Mouse (Mus musculus) myocyte (in vitro differentiated cells): ENCODE measurements at regions not wholly inside any gene's neighbourhood (a gene's known extent, or its start where the extent isn't known, plus 50 kb on each side); places are given as distances from the start of the nearest gene placed in this dataset.

ENCODE experiments used
- H3K27me3 ChIP-seq: one replicate; pipeline ENCODE4 v1.6.1; 2011; ENCODE audit not compliant: control insufficient read depth, insufficient read depth, insufficient read length
- H3K36me3 ChIP-seq: one replicate; pipeline ENCODE4 v1.6.1; 2011; ENCODE audit not compliant: control insufficient read depth, insufficient read depth
- H3K4me2 ChIP-seq: one replicate; pipeline ENCODE4 v1.6.1; 2011; ENCODE audit warnings: low read depth, control low read depth
- H3K4me3 ChIP-seq: one replicate; pipeline ENCODE4 v1.5.1; 2011; ENCODE audit warnings: mild to moderate bottlenecking, control low read depth, moderate library complexity
- H3K79me2 ChIP-seq: one replicate; pipeline ENCODE4 v1.6.1; 2011; ENCODE audit not compliant: control insufficient read depth, insufficient read depth
- H3ac ChIP-seq: one replicate; pipeline ENCODE4 v1.6.1; 2011; ENCODE audit not compliant: control insufficient read depth, insufficient read length
- CEBPB ChIP-seq: IDR thresholded peaks from 2 replicates; pipeline ENCODE4 v1.6.1; 2011; ENCODE audit warnings: mild to moderate bottlenecking, moderate library complexity; ENCODE audit not compliant: poor library complexity, insufficient read depth, severe bottlenecking
- E2F4 ChIP-seq: IDR thresholded peaks from one replicate; pipeline ENCODE4 v1.6.1; 2011; ENCODE audit warnings: mild to moderate bottlenecking, control low read depth, moderate library complexity; ENCODE audit not compliant: insufficient read depth
- MAX ChIP-seq: IDR thresholded peaks from one replicate; pipeline ENCODE4 v1.6.1; 2011; ENCODE audit warnings: low read depth, mild to moderate bottlenecking, control low read depth
- MYOD1 ChIP-seq, 3 experiments: IDR thresholded peaks; one replicate each; pipeline ENCODE4 v1.6.1; 2011; ENCODE audit warnings: control low read depth in 2 of 3, low read depth in 2 of 3, mild to moderate bottlenecking in 2 of 3, moderate library complexity in 1 of 3; ENCODE audit not compliant: insufficient read length in 2 of 3, control insufficient read depth in 1 of 3
- MYOG ChIP-seq, 3 experiments: IDR thresholded peaks; one replicate each; pipeline ENCODE4 v1.6.1; 2011; ENCODE audit warnings: control low read depth in 2 of 3, low read depth in 2 of 3, mild to moderate bottlenecking in 2 of 3; ENCODE audit not compliant: insufficient read length in 2 of 3, control insufficient read depth in 1 of 3, insufficient read depth in 1 of 3
- POLR2A ChIP-seq: IDR thresholded peaks from one replicate; pipeline ENCODE4 v1.6.1; 2011; ENCODE audit warnings: low read depth, mild to moderate bottlenecking, control low read depth, moderate library complexity; ENCODE audit not compliant: insufficient read length
- POLR2AphosphoS2 ChIP-seq: IDR thresholded peaks from one replicate; pipeline ENCODE4 v1.6.1; 2011; ENCODE audit warnings: low read depth, control low read depth; ENCODE audit not compliant: insufficient read length
- REST ChIP-seq: IDR thresholded peaks from one replicate; pipeline ENCODE4 v1.6.1; 2011; ENCODE audit warnings: mild to moderate bottlenecking, control low read depth, moderate library complexity; ENCODE audit not compliant: insufficient read depth, insufficient read length
- SRF ChIP-seq: IDR thresholded peaks from one replicate; pipeline ENCODE4 v1.6.1; 2011; ENCODE audit warnings: low read depth; ENCODE audit not compliant: control insufficient read depth, insufficient read length
- TCF12 ChIP-seq: IDR thresholded peaks from one replicate; pipeline ENCODE4 v1.6.1; 2011; ENCODE audit warnings: mild to moderate bottlenecking, control low read depth; ENCODE audit not compliant: poor library complexity, insufficient read depth, severe bottlenecking
- TCF3 ChIP-seq: IDR thresholded peaks from one replicate; pipeline ENCODE4 v1.6.1; 2011; ENCODE audit warnings: low read depth, control low read depth; ENCODE audit not compliant: insufficient read length
- USF1 ChIP-seq: IDR thresholded peaks from one replicate; pipeline ENCODE4 v1.6.1; 2011; ENCODE audit warnings: low read depth, mild to moderate bottlenecking, control low read depth, moderate library complexity

DNA sequence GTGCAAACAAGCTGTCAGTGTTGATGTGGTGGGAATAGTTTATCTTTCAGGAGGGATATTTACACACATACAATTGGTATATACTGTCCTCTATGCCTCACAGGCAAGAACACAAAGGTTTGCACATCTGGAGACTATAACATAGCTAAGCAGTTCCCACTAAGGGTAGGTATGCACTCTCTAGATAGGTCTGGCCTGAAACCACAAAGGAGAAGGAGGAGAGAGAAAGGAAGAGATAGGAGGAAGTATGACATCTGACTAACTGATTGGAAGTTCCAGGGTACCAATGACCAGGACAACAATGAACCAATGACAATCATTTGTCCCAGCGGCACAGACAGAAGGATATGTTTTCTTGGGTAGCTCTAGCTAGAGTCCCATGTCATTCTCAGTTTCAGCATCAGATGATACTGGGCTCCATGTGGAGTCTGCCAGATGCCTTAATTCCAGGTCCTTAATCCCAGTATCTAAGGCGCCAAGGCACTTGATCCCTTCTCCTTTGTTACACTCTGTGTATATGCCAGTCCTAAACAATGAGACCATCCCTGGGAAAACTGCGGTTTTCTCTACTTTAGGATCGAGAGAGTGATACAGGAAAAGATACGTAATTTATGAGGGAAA lies 168.5 kb downstream of the Cd83 start:
- no peaks in the 10 kb centered on the region for H3K79me2 ChIP-seq
- no peaks in the 10 kb centered on the region for H3K36me3 ChIP-seq
- no peak overlapping the region for H3K4me3 ChIP-seq
- no peaks in the 10 kb centered on the region for H3K27me3 ChIP-seq
- no peak for TF ChIP-seq TCF12
- no peak for TF ChIP-seq MYOD1 (IDR thresholded peaks at IDR 0.05; ENCODE audit: control insufficient read depth in 1 of 3, insufficient read length in 2 of 3, low read depth in 2 of 3)
- no peak for TF ChIP-seq POLR2A
- no peak for TF ChIP-seq CEBPB
- no peak for TF ChIP-seq REST
- no peak for TF ChIP-seq MYOG (IDR thresholded peaks at IDR 0.05; ENCODE audit: control insufficient read depth in 1 of 3, insufficient read depth in 1 of 3, insufficient read length in 2 of 3, low read depth in 2 of 3)
- H3ac ChIP-seq = no peak overlapping the region
- H3K4me2 ChIP-seq = no peak overlapping the region

DNA sequence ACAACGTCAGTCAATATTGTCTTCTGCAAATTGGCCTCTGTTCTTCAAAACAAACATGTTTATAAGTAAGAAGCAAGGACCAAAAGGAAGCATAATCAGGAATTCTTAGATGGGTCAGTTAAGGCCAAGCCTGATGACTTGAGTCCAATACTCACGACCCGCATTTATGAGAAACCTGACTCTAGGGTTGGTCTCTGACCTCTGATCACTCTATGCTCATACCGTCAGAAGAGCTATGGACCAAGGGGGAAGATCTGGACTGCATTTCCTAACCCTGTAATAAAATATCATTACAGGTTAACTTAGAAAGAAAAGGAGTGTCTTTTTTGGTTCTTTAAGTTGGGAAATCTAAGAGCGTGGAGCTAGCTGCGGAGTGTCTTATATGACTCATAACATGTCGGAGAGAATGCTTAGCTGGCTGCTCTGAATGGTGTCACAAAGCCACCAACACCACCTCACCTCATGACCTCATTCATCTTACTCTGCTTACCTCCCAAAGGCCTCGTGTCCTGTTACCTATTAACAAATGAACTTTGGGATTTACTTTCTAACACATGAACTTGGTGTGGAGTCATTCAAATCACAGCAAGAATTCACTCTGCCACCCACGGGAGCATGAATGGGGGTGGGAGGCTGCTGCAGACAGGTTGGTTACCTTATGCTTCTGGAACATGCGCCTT lies 170.3 kb downstream of the Cd83 start:
- no peak overlapping the region for H3K4me3 ChIP-seq
- no peak overlapping the region for H3K4me2 ChIP-seq
- no peaks in the 10 kb centered on the region for H3K79me2 ChIP-seq
- no peak overlapping the region for H3ac ChIP-seq
- no peak for TF ChIP-seq MYOD1 (IDR thresholded peaks at IDR 0.05; ENCODE audit: control insufficient read depth in 1 of 3, insufficient read length in 2 of 3, low read depth in 2 of 3)
- no peak for TF ChIP-seq POLR2A
- no peak for TF ChIP-seq MAX
- no peak for TF ChIP-seq E2F4
- no peak for TF ChIP-seq TCF3
- TF ChIP-seq CEBPB = no peak
- no peak for TF ChIP-seq POLR2AphosphoS2
- TF ChIP-seq USF1 = no peak
- no peak for TF ChIP-seq SRF
- TF ChIP-seq REST = no peak
- TF ChIP-seq TCF12 = no peak
- no peaks in the 10 kb centered on the region for H3K36me3 ChIP-seq
- H3K27me3 ChIP-seq = no peaks in the 10 kb centered on the region

DNA sequence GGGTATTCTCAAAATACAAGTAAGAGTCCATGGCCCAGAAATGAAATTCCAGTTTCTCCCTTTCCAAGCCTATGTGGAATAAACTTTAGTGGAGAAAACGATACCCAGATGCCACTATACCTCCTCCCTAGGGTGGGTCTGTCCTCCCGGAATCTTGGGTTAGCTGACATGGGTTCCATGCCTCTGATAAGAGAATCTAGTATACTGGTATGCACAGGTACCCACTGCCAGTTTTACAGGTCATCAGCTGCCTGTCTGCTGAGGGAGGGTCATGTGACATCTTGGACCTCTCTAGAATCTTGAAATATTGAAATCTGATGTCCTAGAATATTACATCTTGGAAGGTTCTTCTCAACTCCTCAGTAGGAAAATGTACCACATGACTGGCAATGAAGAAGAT lies 172.5 kb downstream of the Cd83 start:
- Histone ChIP-seq H3K4me3 (no peak overlapping the region), H3K4me2 (no peak overlapping the region), H3ac (no peak overlapping the region), H3K79me2 (no peaks in the 10 kb centered on the region), H3K36me3 (no peaks in the 10 kb centered on the region), H3K27me3 (no peaks in the 10 kb centered on the region)
- TF ChIP-seq USF1 = no peak
- no peak for TF ChIP-seq MYOG (IDR thresholded peaks at IDR 0.05; ENCODE audit: control insufficient read depth in 1 of 3, insufficient read depth in 1 of 3, insufficient read length in 2 of 3, low read depth in 2 of 3)
- TF ChIP-seq POLR2A = no peak
- no peak for TF ChIP-seq TCF3
- TF ChIP-seq MYOD1 (IDR thresholded peaks at IDR 0.05; ENCODE audit: control insufficient read depth in 1 of 3, insufficient read length in 2 of 3, low read depth in 2 of 3) = no peak
- no peak for TF ChIP-seq REST
- no peak for TF ChIP-seq CEBPB
- TF ChIP-seq E2F4 = no peak
- TF ChIP-seq SRF = no peak
- TF ChIP-seq POLR2AphosphoS2 = no peak
- TF ChIP-seq TCF12 = no peak
- no peak for TF ChIP-seq MAX

DNA sequence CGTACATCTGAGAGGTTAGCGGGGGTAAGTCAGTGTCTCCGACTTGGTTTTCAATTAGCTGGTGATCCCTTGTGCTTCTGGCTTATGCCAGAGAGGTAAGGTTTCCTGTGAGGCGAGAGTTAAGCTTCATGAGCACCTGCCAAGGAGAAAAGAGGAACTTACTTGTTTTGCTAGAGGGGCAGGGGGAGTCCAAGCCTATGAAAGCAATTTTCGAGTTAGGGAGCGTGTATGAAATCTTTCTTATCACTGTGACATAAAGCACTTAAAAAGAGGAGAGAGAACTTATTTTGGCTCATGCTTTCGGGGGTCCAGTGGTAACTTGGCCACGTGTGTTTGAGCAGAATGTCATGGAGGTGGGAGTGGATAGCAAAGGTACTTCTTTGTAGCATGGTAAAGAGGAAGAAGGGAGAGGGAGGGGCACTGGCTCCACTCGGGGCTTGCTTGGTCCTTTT lies 174.6 kb downstream of the Cd83 start:
- no peak for TF ChIP-seq MAX
- TF ChIP-seq USF1 = no peak
- Histone ChIP-seq H3K27me3 (no peaks in the 10 kb centered on the region), H3K4me2 (no peak overlapping the region), H3K79me2 (no peaks in the 10 kb centered on the region), H3K36me3 (no peaks in the 10 kb centered on the region), H3K4me3 (no peak overlapping the region), H3ac (no peak overlapping the region)

- no peak for TF ChIP-seq TCF3
- no peak for TF ChIP-seq USF1
- no peak for TF ChIP-seq MYOG (IDR thresholded peaks at IDR 0.05; ENCODE audit: control insufficient read depth in 1 of 3, insufficient read depth in 1 of 3, insufficient read length in 2 of 3, low read depth in 2 of 3)
- TF ChIP-seq POLR2AphosphoS2 = no peak
- no peak for TF ChIP-seq POLR2A
- TF ChIP-seq REST = no peak
- TF ChIP-seq E2F4 = no peak
- no peak for TF ChIP-seq MAX
- no peak for TF ChIP-seq MYOD1 (IDR thresholded peaks at IDR 0.05; ENCODE audit: control insufficient read depth in 1 of 3, insufficient read length in 2 of 3, low read depth in 2 of 3)
- TF ChIP-seq TCF12 = no peak
- TF ChIP-seq SRF = no peak
- no peak for TF ChIP-seq CEBPB
- H3K27me3 ChIP-seq = no peaks in the 10 kb centered on the region
Observed at GRCm38 (mm10) chr13:43961047-43961690, 176.6 kb downstream of the Cd83 start.

More at GRCm38 (mm10) chr13:43961047-43961690, 176.6 kb downstream of the Cd83 start:
- no peaks in the 10 kb centered on the region for H3K36me3 ChIP-seq
- H3ac ChIP-seq = no peak overlapping the region
- no peaks in the 10 kb centered on the region for H3K79me2 ChIP-seq
- H3K4me2 ChIP-seq = no peak overlapping the region
- no peak overlapping the region for H3K4me3 ChIP-seq
